Mouse (Mus musculus) ovary, postnatal 14 days (tissue): ENCODE data around the gene Pus7l.

Experiments used
- DNase-seq: peaks from one replicate; pipeline ENCODE4 v3.0.0; 2022; ENCODE audit warnings: low spot score

Gene Pus7l

GRCm38 (mm10) chr15:94477287-94477686 is 66.1 kb downstream of the Pus7l start:
- DNase-seq, result no peak

- no peak for DNase-seq
These were observed 67.4 kb downstream of the Pus7l start for GRCm38 (mm10) chr15:94475975-94476374.
